Mouse (Mus musculus) liver, embryonic 16.5 days (tissue): ENCODE measurements around the gene Anks3. TPM values are rescaled to one million over a fixed set of nuclear protein-coding genes. Genes with fewer than 3 reads are reported as not detected.

Experiments
- ATAC-seq: fragments of 200-750 bp; cut with Nextera tagmentation; 2 replicates; pipeline ENCODE4 v1.8.0; 2017; ENCODE audit warnings: low read depth, mild to moderate bottlenecking, moderate number of reproducible peaks, moderate library complexity
- H3K27ac ChIP-seq: fragments of 300-500 bp; sonication (generic); 2 replicates; pipeline ENCODE4 v1.5.1; 2014; ENCODE audit warnings: mild to moderate bottlenecking, low read length
- H3K27me3 ChIP-seq: fragments of 300-500 bp; sonication (generic); 2 replicates; pipeline ENCODE4 v1.6.1; 2014; ENCODE audit warnings: low read depth, low read length, mixed read lengths; ENCODE audit not compliant: control insufficient read depth, insufficient read depth
- H3K36me3 ChIP-seq: fragments of 300-500 bp; sonication (generic); 2 replicates; pipeline ENCODE4 v1.6.1; 2014; ENCODE audit warnings: mild to moderate bottlenecking; ENCODE audit not compliant: control insufficient read depth, insufficient read depth
- H3K4me1 ChIP-seq: fragments of 300-500 bp; sonication (generic); 2 replicates; pipeline ENCODE4 v1.6.1; 2014; ENCODE audit warnings: low read depth, low read length, mixed read lengths; ENCODE audit not compliant: control insufficient read depth
- H3K4me2 ChIP-seq: fragments of 300-500 bp; sonication (generic); 2 replicates; pipeline ENCODE4 v1.6.1; 2014; ENCODE audit warnings: low read depth, low read length, mixed read lengths
- H3K4me3 ChIP-seq: fragments of 300-500 bp; sonication (generic); 2 replicates; pipeline ENCODE4 v1.5.1; 2014; ENCODE audit warnings: low read depth, mild to moderate bottlenecking, low read length
- H3K9ac ChIP-seq: fragments of 300-500 bp; sonication (generic); 2 replicates; pipeline ENCODE4 v1.6.1; 2014; ENCODE audit warnings: low read depth, low read length
- H3K9me3 ChIP-seq: fragments of 300-500 bp; sonication (generic); replicated peaks from 2 replicates; pipeline ENCODE4 v1.6.1; 2016; ENCODE audit warnings: low read length; ENCODE audit not compliant: control insufficient read depth
- WGBS: fragments of 180-500 bp; shearing (Covaris S2); extraction: QIAGEN DNeasy Blood & Tissue Kit; methylation state at CpG from one replicate; pipeline ENCODE4 v1.1.7; 2014; ENCODE audit not compliant: insufficient replicate concordance; 5-methylcytosine and 5-hydroxymethylcytosine counted together
- polyA plus RNA-seq: library from polyadenylated mRNA; unstranded; fragments of >200 nt; fragmentation: Nextera tagmentation; extraction: Ambion mirVana; gene quantifications from 2 replicates; pipeline ENCODE4 v1.2.1, GENCODE M21; 2015

Gene Anks3
- 16.5 and 16.7 TPM in 2 replicates for polyA plus RNA-seq

DNA sequence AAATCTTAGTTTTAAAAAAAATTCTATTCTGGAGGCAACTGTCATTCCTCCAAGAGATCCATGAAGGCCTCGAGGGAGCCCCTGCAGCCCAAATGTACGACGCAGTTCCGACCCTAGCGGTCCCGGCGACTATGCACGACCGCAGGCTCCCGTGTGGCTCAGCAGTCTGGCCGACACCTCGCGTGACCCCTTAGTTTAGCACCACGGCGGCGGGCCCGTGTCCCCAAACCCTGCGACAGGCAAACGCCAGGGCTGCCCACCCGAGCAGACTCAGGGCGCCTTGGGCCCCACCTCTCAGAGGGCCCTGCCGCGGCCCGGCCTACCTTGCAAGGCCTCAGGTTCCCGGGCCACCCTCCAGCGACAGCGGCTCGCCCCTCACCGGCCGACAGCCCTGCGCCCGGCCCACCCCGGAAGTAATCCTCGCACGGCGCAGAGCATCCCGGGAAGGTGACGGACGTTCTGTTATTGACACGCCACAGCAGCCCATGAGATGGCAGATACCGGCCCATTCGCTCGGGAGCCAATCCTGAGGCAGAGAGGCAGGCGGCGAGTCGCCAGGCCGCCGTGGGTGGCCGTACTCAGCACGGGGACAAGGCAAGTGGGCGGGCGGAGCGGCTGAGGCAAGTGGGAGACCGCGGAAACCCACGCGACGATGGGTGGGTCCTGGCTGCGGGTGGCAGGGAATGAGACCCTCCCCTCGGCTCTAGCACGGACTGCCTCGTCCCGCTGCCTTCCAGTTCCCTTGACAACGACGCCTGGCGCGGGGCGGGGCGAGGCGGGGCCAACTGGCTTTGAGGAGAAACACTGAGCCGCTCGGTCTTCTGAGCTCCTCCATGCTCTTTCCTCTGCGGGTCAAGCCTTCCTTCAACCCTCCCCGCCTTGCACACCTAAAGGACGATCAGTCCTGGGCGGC, at the start of gene Anks3:
Gene Anks3, minus strand, starts transcription at position 409 of the 913 bp plus-strand sequence.
- Histone ChIP-seq H3K27me3 (no peaks in the 10 kb centered on the region), H3K4me3 (peak within 1 kb of the TSS; percentile 81), H3K9me3 (no peaks in the 10 kb centered on the region), H3K4me1 (peaks cover 14% of the 10 kb centered on the region), H3K4me2 (peak within 1 kb of the TSS; percentile 96), H3K9ac (peak within 1 kb of the TSS; percentile 94), H3K27ac (peak within 1 kb of the TSS; percentile 91), H3K36me3 (no peaks in the 10 kb centered on the region)
- WGBS, result under 1% methylated on average over 74 of the region's 76 CpGs
- ATAC-seq, result peak; percentile 98

DNA sequence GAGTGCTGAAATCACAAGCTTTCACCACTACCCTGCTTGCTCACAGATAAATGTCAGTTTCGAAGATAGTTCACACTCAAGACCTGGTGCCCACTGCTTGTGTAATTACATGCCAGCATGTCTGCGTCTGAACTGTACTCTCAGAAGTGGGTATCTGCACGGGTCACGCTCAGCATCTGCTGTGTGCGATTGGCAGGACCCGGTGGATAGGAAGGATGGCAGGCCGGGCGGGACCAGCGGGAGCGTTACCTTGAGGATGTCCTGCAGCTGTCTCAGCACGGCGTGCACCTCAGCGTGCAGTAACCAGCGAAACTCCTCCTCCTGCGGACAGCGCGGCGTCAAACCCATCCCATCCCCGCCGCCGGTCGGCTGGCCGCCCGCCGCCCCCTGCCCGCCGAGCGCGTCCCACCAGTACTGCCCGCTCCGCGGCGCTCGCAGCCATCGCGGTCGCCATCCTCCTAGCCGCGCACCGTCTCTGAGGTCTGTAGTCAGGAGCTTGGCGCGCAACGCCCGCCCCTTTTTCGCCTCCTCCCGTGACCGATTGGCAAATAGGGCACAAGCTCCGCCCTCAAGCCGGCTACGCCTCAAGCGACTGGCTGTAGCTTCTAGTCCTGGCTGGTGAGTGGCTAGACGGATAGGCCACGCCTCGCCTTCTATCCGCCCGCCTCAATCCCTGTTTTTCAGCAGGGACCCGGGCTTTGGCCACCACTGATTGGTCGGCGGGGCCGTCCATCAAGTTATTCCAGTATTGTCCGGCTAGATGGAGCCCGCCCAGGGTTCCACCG, 49.2 kb upstream of the Anks3 start, which contains the start of gene Rogdi:
Gene Rogdi, minus strand, starts transcription at position 500 of the 785 bp plus-strand sequence.
- Histone ChIP-seq H3K36me3 (peaks cover 29% of the 10 kb centered on the region), H3K27ac (peak within 1 kb of the TSS; percentile 76), H3K4me2 (peak within 1 kb of the TSS; percentile 95), H3K9me3 (no peaks in the 10 kb centered on the region), H3K4me1 (peaks cover 23% of the 10 kb centered on the region), H3K27me3 (no peaks in the 10 kb centered on the region), H3K4me3 (peak within 1 kb of the TSS; percentile 75), H3K9ac (peak within 1 kb of the TSS; percentile 64)
- WGBS, result under 1% methylated on average over 63 of the region's 63 CpGs
- ATAC-seq, result peak; percentile 93

DNA sequence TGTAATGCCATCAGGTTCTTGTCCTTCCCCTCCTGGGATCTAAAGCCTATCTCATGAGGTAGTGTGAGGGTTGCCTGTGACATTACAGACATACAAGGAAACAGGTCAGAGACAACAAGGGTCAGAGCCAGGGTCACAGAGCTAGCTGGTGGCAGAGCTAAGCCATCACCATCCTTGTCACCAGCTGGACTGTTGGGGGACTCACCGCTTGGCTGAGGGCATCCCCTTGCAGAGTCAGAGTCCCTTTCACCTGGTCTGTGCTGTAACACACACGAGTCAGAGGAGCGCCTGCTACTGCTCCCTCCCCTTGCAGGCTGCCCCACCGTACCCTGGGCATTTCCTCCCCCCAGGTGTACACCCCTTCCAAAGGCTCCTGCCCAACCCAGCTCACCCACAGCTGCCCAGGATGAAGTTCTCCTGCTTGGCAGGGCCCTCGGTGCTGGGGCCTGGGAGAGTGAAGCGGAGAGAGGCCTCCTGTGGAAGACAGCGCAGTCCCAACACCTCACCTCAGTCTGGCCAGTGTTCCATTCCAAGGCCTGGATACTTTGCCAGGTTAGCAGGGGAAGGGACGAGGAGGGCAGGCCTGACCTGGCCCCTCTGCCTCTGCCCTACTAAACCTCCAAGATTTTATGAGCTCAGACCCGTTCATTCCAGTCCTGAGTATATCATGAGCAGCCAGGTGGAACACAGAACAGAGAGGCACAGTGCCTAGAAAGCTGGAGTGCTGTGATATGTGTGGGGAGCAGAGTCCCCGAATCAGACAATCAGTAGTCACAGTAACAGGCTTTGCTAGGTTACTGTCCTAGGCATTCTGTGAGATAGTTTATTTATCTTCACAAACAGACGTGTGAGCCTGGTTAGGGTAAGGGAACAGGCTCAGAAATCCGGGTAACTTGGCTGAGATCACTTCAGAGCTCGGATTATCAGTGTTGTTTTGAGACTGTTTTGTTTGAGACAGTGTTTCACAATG, 48.3 kb upstream of the Anks3 start:
- no peaks in the 10 kb centered on the region for H3K27me3 ChIP-seq
- peak overlapping the region; percentile 64 for H3K9ac ChIP-seq
- H3K4me1 ChIP-seq, result peaks cover 23% of the 10 kb centered on the region
- peak overlapping the region; percentile 76 for H3K27ac ChIP-seq
- peak overlapping the region; percentile 75 for H3K4me3 ChIP-seq
- ATAC-seq, result peak; percentile 25
- H3K4me2 ChIP-seq, result peak overlapping the region; percentile 95
- H3K9me3 ChIP-seq, result no peaks in the 10 kb centered on the region
- whole genome bisulfite sequencing, result 41% methylated on average over 13 of the region's 13 CpGs
- peaks cover 24% of the 10 kb centered on the region for H3K36me3 ChIP-seq

DNA sequence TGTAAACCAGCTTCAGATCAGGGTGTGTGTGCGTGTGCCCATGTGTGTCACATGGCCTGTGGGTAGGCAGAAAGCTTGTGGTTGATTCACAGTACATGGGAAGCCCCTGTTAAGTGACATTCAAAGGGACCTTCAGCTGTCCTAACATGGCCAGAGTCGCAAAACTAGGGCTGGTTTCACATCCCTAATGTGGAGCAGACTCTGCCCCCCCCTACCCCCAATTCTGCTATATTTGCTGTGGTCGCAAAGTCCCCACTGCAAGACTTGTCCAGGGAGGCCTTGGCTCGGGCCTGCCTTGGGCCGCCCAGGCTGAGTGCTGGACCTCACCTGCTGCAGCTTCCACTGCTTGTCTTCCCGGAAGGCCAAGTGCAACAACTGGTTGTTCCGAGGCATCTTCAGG, 47.3 kb upstream of the Anks3 start:
- Histone ChIP-seq H3K27me3 (no peaks in the 10 kb centered on the region), H3K36me3 (peaks cover 17% of the 10 kb centered on the region), H3K9me3 (no peaks in the 10 kb centered on the region), H3K9ac (no peak overlapping the region), H3K4me3 (no peak overlapping the region), H3K27ac (0 out of 2 replicates have a peak overlapping the region, but pooled peaks have one; percentile 35), H3K4me1 (peaks cover 23% of the 10 kb centered on the region), H3K4me2 (no peak overlapping the region)
- no peak for ATAC-seq
- 48% methylated on average over 7 of the region's 7 CpGs for WGBS

DNA sequence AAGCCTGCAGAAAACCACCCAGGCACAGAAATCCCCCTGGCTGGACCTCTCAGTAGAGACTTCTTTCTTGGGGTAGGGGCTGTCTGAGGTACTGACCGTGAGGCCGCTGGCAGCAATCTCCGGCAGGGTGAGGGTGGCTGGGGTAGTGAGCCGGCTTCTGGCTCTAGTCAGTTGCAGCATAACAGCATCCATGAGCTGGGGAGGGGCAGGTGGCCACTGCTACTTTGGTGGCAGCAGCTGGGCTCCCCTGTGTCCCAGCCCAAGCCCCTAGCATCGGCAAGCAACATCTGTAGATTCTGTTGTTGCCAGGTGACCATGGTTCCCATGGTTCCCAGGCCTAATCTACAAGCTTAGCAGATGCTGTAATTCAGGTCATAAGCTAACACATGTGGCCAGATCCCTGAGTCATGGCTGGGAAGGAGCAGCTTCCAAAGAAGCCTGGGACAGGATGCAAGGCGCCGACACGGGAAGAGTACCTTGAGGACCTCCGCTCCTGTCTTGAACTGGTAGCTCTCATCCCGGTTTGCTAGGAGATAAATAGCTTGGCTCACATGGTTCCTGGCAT, 46.4 kb upstream of the Anks3 start:
- peak overlapping the region; percentile 25 for H3K27ac ChIP-seq
- ATAC-seq, result no peak
- H3K9ac ChIP-seq, result no peak overlapping the region

DNA sequence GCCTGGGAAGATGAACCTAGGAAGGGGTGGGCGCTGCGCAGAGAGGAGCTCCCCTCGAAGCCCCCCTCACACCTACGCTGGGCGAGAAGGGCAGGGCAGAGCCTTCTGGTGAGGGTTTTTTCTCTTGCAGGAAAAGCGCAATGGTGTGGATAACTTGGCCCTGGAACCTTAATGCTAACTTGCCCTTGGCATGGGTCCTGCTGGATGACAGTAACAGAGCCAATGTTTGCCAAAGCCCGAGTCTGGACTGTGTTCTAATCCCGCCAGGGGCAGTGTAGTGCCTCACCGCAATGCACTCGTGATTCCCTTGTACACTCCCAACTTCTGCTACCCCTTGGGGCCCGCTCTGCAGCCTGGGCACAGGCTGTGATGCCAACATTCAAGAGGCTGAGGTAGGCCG, 44.1 kb upstream of the Anks3 start:
- H3K9ac ChIP-seq, result no peak overlapping the region
- 64% methylated on average over 12 of the region's 12 CpGs for WGBS
- no peaks in the 10 kb centered on the region for H3K27me3 ChIP-seq
- no peak overlapping the region for H3K27ac ChIP-seq
- no peaks in the 10 kb centered on the region for H3K36me3 ChIP-seq
- H3K4me1 ChIP-seq, result peaks cover 22% of the 10 kb centered on the region
- no peaks in the 10 kb centered on the region for H3K9me3 ChIP-seq
- no peak for ATAC-seq
- H3K4me2 ChIP-seq, result no peak overlapping the region
- H3K4me3 ChIP-seq, result no peak overlapping the region

More for the DNA sequence above, 46.4 kb upstream of the Anks3 start:
- Histone ChIP-seq H3K27me3 (no peaks in the 10 kb centered on the region), H3K9me3 (no peaks in the 10 kb centered on the region), H3K4me3 (no peak overlapping the region), H3K36me3 (peaks cover 9% of the 10 kb centered on the region), H3K4me2 (0 out of 2 replicates have a peak overlapping the region, but pooled peaks have one; percentile 15), H3K4me1 (peaks cover 23% of the 10 kb centered on the region)
- 73% methylated on average over 10 of the region's 10 CpGs for WGBS

DNA sequence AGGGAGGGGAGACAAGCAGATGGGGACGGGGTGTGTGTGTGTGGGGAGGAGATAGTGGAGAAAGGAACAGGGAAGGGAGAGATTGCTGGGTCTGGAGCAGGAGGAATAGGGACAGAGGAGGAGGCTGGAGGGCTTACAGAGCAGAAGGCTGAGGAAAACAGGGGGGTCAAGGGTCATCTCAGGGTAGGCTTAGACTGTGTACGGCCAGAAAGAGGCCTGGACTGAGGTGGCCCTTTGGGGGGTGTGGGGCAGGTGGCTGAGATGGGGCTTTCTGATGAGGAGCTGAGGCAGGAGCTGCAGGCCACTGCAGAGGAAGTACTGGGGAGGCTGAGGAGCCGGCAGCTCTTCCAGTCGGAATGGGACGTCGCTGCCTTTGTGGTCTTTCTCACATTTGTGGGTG, 43.5 kb upstream of the Anks3 start:
- H3K9ac ChIP-seq, result no peak overlapping the region
- H3K27me3 ChIP-seq, result no peaks in the 10 kb centered on the region
- H3K36me3 ChIP-seq, result no peaks in the 10 kb centered on the region
- no peak overlapping the region for H3K4me3 ChIP-seq
- ATAC-seq, result peak; percentile 4; the same call in 1 of the 2 replicates
- H3K4me1 ChIP-seq, result peaks cover 17% of the 10 kb centered on the region
- H3K4me2 ChIP-seq, result no peak overlapping the region
- H3K27ac ChIP-seq, result no peak overlapping the region
- WGBS, result 52% methylated on average over 6 of the region's 6 CpGs
- no peaks in the 10 kb centered on the region for H3K9me3 ChIP-seq

DNA sequence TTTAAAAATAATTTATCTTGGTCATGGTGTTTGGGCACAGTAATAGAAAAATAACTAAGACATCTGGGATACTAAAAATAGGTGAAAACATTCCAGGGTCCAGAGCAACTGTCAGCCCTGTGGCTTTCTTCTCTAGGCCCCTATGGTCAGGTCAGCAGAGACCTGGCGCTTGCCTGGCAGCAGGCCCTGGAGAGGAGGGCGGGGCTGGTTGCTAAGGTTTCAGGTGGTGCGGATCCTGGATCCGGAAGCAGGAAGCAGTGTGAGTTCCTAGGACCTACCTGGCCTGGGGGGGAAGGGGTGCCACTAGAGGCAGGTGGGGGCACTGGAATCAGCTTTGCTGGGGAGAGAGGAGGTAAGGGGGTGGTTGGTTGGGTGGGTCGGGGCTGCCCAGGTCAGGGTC, 43.1 kb upstream of the Anks3 start, which contains the start of gene Smim22:
Gene Smim22, plus strand, starts transcription at position 222 of the 400 bp plus-strand sequence.
- Histone ChIP-seq H3K9ac (no peak within 1 kb of the TSS), H3K4me2 (no peak within 1 kb of the TSS), H3K4me1 (peaks cover 12% of the 10 kb centered on the region), H3K9me3 (no peaks in the 10 kb centered on the region), H3K27me3 (no peaks in the 10 kb centered on the region), H3K27ac (no peak within 1 kb of the TSS), H3K36me3 (no peaks in the 10 kb centered on the region), H3K4me3 (no peak within 1 kb of the TSS)
- ATAC-seq, result peak; percentile 48
- WGBS, result 64% methylated on average over 5 of the region's 5 CpGs
